Mouse (Mus musculus): ENCODE measurements around the gene Bglap.

- TF ChIP-seq GATA1 (IDR thresholded peaks at IDR 0.05; ENCODE audit: borderline replicate concordance, low read length), result no peak
- TF ChIP-seq FLI1 (IDR thresholded peaks at IDR 0.05; ENCODE audit: low read length), result no peak
Observed at GRCm38 (mm10) chr3:88427342-88427905, 43.2 kb upstream of the Bglap start.
